Mouse (Mus musculus) frontal cortex, postnatal 25 days (tissue): ENCODE measurements around the gene Fcrlb.
A peak's percentile ranks its signal among the peaks of the same experiment; 100 is the strongest.

Source experiments
- DNase-seq, 2 experiments: peaks; one replicate each; pipeline ENCODE4 v3.0.0; 2022; ENCODE audit warnings: low spot score in 2 of 2

The Fcrlb gene

GRCm38 (mm10) chr1:170907456-170908191 lies 5.1 kb downstream of the Fcrlb start:
- peak; percentile 7 to 16 for DNase-seq

- DNase-seq, result no peak
These were observed 5.7 kb downstream of the Fcrlb start for GRCm38 (mm10) chr1:170907111-170907455.

- DNase-seq, result no peak
These were observed 9.3 kb downstream of the Fcrlb start for GRCm38 (mm10) chr1:170903485-170903884.

- DNase-seq, result peak; percentile 82 to 86
These were observed 11.1 kb downstream of the Fcrlb start for GRCm38 (mm10) chr1:170901536-170902238.

GRCm38 (mm10) chr1:170900799-170901467 lies 11.8 kb downstream of the Fcrlb start:
- DNase-seq, result no peak

- DNase-seq, result no peak
These were observed 14.2 kb downstream of the Fcrlb start for GRCm38 (mm10) chr1:170898413-170899075.

- DNase-seq, result no peak
These were observed 16.0 kb downstream of the Fcrlb start for GRCm38 (mm10) chr1:170896651-170897281.

- no peak for DNase-seq
These were observed 17.8 kb downstream of the Fcrlb start for GRCm38 (mm10) chr1:170894603-170895602.

- DNase-seq, result no peak
These were observed 20.5 kb downstream of the Fcrlb start for GRCm38 (mm10) chr1:170892279-170892678.

GRCm38 (mm10) chr1:170891646-170892045 lies 21.1 kb downstream of the Fcrlb start:
- no peak for DNase-seq

GRCm38 (mm10) chr1:170889310-170889709 lies 23.4 kb downstream of the Fcrlb start:
- no peak for DNase-seq

- DNase-seq, result no peak
These were observed 26.7 kb downstream of the Fcrlb start for GRCm38 (mm10) chr1:170886044-170886458.

GRCm38 (mm10) chr1:170884978-170885561 lies 27.7 kb downstream of the Fcrlb start, which contains the start of the genes Gm26620 and Dusp12:
Gene Gm26620, plus strand, starts transcription at chr1:170885065.
Gene Dusp12, minus strand, starts transcription at chr1:170885540.
- peak; percentile 64 to 83 for DNase-seq

- no peak for DNase-seq
These were observed 28.4 kb downstream of the Fcrlb start for GRCm38 (mm10) chr1:170884390-170884789.

- no peak for DNase-seq
These were observed 29.7 kb downstream of the Fcrlb start for GRCm38 (mm10) chr1:170882915-170883485.

- DNase-seq, result no peak
These were observed 35.8 kb downstream of the Fcrlb start for GRCm38 (mm10) chr1:170876906-170877305.

- DNase-seq, result no peak
These were observed 37.1 kb downstream of the Fcrlb start for GRCm38 (mm10) chr1:170875676-170876075.

- DNase-seq, result no peak
These were observed 40.8 kb downstream of the Fcrlb start for GRCm38 (mm10) chr1:170871961-170872360.

GRCm38 (mm10) chr1:170871402-170871801 lies 41.3 kb downstream of the Fcrlb start:
- no peak for DNase-seq

GRCm38 (mm10) chr1:170868905-170869283 lies 43.8 kb downstream of the Fcrlb start:
- DNase-seq, result no peak
